Mouse (Mus musculus) spleen, postnatal 10 days (tissue): ENCODE measurements at regions not wholly inside any gene's neighbourhood (a gene's known extent, or its start where the extent isn't known, plus 50 kb on each side); places are given as distances from the start of the nearest gene placed in this dataset.
A peak's percentile ranks its signal among the peaks of the same experiment; 100 is the strongest.
"Not testable (repeated sequence)": the region's sequence is repeated elsewhere in the genome, so short reads cannot be mapped to it uniquely, and the experiment has no call there.

Source experiments
- DNase-seq, 2 experiments: peaks; one replicate each; pipeline ENCODE4 v3.0.0; 2021 to 2022; ENCODE audit warnings: low spot score in 2 of 2

GRCm38 (mm10) chr15:34027111-34027510 lies 330.6 kb downstream of the 9430069I07Rik start:
- DNase-seq: not testable (repeated sequence)

- no peak for DNase-seq
Measured at GRCm38 (mm10) chr15:34025396-34025795, 332.3 kb downstream of the 9430069I07Rik start.

GRCm38 (mm10) chr15:34021857-34022256 lies 335.8 kb downstream of the 9430069I07Rik start:
- DNase-seq: peak; percentile 35 to 71

GRCm38 (mm10) chr15:34016397-34017156 lies 341.1 kb downstream of the 9430069I07Rik start:
- peak in 1 of 2 experiments; percentile 31 for DNase-seq

GRCm38 (mm10) chr15:34008591-34008990 lies 349.1 kb downstream of the 9430069I07Rik start:
- DNase-seq: no peak

- no peak for DNase-seq
Measured at GRCm38 (mm10) chr15:33992383-33992782, 365.3 kb downstream of the 9430069I07Rik start.

GRCm38 (mm10) chr15:33975077-33975476 lies 382.6 kb downstream of the 9430069I07Rik start:
- no peak for DNase-seq

- no peak for DNase-seq
Measured at GRCm38 (mm10) chr15:33973466-33973865, 384.2 kb downstream of the 9430069I07Rik start.

- DNase-seq: no peak
Measured at GRCm38 (mm10) chr15:33969409-33969808, 388.3 kb downstream of the 9430069I07Rik start.

- no peak for DNase-seq
Measured at GRCm38 (mm10) chr15:33935013-33935664, 422.5 kb downstream of the 9430069I07Rik start.

- no peak for DNase-seq
Measured at GRCm38 (mm10) chr15:33926446-33926845, 431.2 kb downstream of the 9430069I07Rik start.

- DNase-seq: no peak
Measured at GRCm38 (mm10) chr15:33924094-33924890, 433.4 kb downstream of the 9430069I07Rik start.

- DNase-seq: no peak
Measured at GRCm38 (mm10) chr15:33914891-33915290, 442.8 kb downstream of the 9430069I07Rik start.

- no peak for DNase-seq
Measured at GRCm38 (mm10) chr15:33906727-33907479, 450.8 kb downstream of the 9430069I07Rik start.

- DNase-seq: no peak
Measured at GRCm38 (mm10) chr15:33896076-33896475, 461.6 kb downstream of the 9430069I07Rik start.

- DNase-seq: no peak
Measured at GRCm38 (mm10) chr15:33890606-33891005, 467.1 kb downstream of the 9430069I07Rik start.

GRCm38 (mm10) chr15:33888865-33889368 lies 468.8 kb downstream of the 9430069I07Rik start:
- no peak for DNase-seq

GRCm38 (mm10) chr15:33862224-33862752 lies 495.4 kb downstream of the 9430069I07Rik start:
- no peak for DNase-seq

GRCm38 (mm10) chr15:33825435-33826088 lies 532.1 kb downstream of the 9430069I07Rik start:
- no peak for DNase-seq

- no peak for DNase-seq
Measured at GRCm38 (mm10) chr15:33824826-33825225, 532.8 kb downstream of the 9430069I07Rik start.
